Mouse (Mus musculus): ENCODE data around the gene Zfand4.
"Not testable (repeated sequence)": the region's sequence is repeated elsewhere in the genome, so short reads cannot be mapped to it uniquely, and the experiment has no call there.

Gene Zfand4

DNA sequence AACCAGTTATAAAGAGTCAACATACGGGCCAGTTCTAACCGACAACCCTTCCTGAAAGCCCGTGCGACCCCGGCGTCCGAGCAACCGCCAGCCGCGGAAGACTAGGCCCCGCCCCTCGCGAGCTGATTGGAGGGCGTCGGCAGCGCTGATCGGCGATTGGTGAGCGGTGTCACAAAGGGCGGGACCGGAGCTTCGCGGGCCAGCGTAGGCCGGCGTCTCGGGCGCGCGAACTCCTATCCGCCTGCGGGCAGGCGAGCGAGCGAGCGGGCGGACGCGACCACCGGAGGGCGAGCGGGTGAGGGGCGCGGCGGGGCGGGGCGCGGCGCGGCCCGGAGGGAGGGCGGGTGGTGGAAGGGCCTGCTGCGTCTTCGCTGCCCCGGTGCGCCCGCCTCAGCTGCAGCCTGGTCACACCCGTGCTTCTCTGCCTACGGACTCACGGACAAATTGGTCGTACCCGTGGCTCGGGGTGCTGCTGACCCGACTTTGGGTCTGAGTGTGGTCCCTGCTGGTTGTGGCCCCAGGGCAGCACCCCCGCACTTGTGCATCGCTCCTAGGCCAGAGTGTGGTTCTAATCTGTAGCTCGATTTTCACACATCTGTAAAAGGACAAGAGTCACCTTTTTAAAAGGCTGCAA is at the start of gene Zfand4:
Gene Zfand4 (plus strand): TSS at position 205 of the 634 bp plus-strand sequence.
- DNase-seq (ENCODE audit: low spot score in 2 of 2), result peak; percentile 79 to 84

DNA sequence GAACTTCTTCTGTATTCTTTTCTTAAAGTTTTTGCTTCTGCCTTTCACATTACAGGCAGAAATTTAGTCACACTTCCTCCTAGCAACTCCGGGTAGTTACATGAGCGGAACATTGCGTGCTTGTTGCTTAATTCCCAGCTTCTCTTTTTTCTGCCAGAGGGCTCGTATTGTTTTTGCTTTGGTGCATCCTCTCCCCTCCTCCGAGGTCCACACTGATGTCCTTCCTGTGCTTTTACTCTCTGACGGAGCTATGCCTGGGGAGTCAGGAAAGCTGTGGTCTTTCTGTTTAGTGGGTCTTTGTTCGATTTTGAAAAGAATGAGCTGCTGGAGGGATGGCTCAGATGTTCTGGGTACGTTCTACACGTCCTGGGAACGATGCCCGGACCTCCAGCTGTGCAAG is 36.3 kb upstream of the Zfand4 start:
- DNase-seq (ENCODE audit: low spot score in 2 of 2), result no peak

DNA sequence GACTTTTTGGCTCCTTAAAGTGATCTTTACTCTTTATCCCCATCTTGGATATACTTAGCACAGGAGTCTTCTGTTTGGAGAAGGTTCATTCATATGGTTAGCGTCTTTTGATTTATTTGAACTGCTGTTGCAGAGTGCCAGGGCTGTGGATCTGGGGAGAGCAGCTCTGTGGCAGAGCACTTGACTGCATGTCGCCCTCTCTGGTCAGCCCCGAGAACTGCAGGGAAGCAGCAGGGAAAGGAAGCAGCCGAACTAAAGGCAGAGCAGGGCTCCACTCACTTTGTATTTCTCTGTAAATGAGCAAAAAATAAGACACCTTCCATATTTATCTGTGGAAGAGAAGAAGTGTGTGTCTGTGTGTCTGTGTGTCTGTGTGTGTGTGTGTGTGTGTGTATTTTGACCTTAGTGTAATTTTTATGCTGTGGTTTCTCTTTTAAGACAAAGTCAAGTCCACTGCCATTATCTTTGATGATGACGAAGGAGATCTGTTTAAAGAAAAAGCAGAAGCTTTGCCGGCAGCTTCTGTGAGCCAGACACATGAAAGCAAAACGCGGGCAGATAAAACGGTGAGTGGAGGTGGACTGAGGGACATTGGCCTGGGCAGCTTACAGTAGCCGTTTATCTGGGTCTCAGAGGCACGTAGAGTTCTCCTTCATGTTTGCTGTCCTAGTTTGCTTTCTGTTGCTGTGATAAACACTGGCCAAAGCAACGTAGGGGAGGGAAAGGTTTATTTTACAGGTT is 35.1 kb upstream of the Zfand4 start:
- peak; percentile 45 to 52 for DNase-seq (ENCODE audit: low spot score in 2 of 2)

DNA sequence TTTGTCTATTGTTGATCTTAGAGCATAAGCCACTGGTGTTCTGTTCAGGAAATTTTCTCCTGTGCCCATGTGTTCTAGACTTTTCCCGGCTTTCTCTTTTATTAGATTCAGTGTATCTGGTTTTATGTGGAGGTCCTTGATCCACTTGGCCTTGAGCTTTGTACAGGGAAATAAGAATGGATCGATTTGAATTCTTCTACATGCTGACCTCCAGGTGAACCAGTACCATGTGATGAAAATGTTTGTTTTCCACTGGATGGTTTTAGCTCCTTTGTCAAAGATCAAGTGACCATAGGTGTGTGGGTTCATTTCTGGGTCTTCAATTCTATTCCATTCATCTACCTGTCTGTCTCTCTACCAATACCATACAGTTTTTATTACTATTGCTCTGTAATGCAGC is 29.2 kb upstream of the Zfand4 start:
- DNase-seq (ENCODE audit: low spot score in 2 of 2), result not testable (repeated sequence)

DNA sequence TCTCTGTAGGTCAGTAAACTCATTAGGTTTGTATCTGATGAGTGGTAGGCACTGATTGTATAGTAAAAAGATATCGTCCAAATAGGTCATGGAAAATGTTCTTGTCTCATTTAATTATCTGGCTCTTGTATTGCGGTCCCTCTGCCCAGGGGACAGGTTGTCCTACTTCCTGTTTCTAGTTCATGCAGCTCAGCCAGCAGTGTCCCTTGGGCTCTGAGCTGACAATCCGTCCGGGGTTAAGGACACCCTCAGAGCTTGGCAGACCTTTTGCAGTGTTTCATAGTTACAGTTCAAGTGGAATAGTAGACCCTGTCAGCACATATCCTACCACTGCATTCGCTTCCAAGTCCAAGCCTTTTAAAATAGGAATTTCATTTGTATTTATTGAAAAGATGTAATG is 28.7 kb upstream of the Zfand4 start:
- no peak for DNase-seq (ENCODE audit: low spot score in 2 of 2)

DNA sequence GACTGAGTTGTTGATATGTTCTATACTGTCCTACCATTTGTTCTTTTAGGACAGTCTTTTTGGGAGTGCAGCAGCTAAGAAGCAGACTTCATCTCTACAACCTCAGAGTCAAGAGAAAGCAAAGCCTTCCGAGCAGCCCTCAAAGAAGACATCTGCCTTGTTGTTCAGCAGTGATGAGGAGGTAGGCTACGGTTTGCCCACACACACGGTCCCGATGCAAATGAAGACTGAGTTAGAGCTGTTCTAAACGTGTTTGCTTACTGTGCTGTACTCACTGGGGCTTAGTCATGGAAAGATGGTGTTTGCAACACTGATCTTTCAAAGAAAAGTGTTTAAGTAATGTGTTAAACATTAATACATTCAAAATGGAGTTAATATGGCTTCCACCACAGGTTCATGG is 25.9 kb upstream of the Zfand4 start:
- DNase-seq (ENCODE audit: low spot score in 2 of 2), result peak in 1 of 2 experiments; percentile 27

DNA sequence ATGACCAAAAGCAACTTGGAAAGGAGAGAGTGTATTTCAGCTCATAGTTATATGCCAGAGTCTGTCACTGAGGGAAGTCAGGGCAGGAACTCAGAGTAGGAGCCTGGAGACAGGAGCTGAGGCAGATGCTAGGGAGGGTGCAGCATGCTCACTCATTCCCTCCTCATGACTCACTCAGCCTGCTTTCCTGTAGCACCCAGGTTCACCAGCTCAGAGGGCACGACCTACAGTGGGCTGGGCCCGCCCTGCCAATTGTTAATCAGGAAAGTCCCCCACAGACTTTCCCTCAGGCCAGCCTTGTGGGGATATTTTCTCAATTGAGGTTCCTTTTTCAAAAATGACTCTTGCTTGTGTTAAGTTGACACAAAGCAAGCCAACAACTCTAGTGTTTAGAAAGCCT is 23.7 kb upstream of the Zfand4 start:
- no peak for DNase-seq (ENCODE audit: low spot score in 2 of 2)

DNA sequence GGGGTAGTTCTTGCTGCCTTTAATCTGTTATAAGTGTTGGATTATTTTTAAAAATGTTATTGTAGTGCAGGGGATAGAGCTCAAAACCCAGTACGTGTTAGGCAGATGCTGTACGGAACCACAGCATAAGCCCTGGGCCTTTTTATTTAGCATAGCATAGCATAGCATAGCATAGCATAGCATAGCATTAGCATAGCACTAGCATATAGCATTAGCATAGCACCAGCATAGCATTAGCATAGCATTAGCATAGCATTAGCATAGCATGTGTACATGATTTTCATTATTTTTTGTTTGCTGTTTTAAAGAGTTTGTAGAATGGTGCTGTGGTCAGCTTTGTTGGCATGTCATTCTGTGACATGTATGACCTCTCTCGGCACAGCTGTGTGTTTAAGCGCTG is 4.4 kb upstream of the Zfand4 start:
- no peak for DNase-seq (ENCODE audit: low spot score in 2 of 2)

DNA sequence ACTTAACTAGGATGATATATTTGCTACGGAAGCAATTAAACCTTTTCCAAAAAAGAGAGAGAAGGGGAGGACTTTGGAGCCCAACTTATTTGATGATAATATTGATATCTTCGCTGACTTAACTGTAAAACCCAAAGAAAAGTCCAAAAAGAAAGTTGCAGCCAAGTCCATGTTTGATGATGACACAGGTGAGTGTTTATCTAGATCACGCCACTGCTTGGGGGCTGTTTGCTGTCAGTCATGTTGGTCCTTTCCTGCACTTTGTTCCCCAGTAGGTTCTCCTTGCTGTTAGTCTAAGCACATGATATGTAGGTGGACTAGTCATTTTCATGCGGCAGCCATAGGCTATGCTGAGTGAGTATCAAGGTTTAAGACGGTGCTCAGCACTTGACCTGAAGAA is 3.5 kb upstream of the Zfand4 start:
- no peak for DNase-seq (ENCODE audit: low spot score in 2 of 2)

DNA sequence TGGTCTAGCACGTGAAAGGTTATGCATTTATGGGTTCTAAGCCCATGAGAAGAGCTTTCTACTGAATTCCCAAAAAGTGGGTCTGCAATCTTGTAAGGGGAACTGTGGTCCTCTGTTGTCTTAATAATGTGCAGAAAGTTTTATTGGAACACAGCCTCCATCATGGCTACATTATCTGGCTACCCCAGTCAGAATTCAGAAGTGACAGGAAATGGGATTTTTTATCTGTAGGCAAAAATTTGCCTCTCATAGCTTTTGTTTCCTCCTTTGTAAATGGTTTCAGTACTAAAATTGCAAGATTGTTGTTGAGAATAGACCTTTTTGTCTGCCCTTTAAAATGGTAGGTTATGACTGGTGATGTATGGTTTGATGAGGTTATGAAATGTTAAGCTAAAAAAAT is 1.2 kb upstream of the Zfand4 start:
- DNase-seq (ENCODE audit: low spot score in 2 of 2), result no peak

DNA sequence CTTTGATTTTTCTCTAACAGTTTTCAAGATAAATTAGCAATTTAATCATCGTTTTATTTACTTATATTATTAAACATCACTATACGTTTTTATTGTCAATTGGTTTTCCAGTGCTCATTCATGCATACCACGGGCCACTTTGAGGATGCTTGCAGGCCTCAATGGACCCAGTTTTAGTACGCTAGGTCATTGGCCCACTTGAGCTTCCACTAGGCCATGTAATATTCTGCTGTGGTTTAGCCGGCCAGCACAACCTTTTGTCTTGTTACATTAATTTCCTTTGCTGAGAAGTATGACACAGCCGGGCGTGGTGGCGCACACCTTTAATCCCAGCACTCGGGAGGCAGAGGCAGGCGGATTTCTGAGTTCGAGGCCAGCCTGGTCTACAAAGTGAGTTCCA is 814 bp downstream of the Zfand4 start:
- no peak for DNase-seq (ENCODE audit: low spot score in 2 of 2)

DNA sequence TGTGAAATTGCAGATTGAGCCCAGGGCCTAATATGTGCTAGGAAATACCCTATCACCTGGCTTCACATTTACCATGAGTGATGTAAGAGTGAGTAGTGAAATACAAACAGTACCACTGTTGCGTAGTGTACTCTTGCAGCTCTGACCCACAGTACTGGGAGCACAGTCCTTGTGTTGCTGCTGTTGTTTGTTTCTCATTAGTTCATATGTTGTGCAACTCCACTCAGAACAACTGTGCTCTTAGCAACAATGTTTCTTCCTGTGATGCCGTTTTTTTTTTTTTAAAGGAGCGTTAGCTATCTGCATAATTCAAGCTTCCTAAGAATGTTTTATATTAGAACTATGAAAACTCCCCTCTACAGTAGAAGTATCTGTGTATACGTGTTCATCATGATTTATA is 1.6 kb downstream of the Zfand4 start:
- no peak for DNase-seq (ENCODE audit: low spot score in 2 of 2)

DNA sequence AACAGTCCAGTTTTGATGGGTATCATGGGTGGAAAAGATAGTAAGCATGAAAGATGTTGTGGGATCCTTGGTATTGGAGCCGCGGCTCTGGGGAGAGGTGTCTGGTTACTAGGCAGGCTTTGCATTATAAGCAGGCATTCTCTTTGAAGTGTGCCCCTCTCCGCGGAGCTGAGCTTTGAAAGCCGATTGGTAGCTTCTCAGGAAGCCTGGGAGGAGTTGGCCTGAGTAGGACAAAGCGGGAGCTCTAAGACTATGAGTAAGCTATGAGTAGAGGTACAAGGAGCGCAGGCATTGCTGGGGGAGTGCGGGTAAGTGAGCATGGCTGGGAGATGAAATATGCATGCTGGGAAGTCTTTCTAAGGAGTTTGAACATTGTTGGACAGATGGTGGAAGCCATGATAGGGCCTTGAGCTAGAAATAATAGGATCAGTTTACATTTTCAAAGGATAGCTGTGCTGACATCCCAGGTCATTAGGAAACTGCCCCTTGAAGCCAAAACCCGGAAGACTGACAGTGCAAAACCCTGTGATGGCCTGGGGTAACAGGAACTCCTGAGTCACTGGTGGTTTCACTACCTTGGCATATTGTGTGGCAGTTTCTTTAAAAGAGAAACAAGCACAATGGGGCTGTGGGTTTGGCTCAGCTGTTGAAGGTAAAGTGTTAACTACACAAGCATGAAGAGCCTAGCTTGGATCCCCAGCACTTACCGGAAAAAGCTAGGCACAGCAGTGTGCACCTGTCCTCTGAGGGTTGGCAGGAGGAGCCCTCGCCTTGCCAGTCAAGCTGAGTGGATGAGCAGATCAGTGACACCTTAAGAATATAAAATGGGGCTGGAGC is 2.5 kb downstream of the Zfand4 start:
- no peak for DNase-seq (ENCODE audit: low spot score in 2 of 2)

DNA sequence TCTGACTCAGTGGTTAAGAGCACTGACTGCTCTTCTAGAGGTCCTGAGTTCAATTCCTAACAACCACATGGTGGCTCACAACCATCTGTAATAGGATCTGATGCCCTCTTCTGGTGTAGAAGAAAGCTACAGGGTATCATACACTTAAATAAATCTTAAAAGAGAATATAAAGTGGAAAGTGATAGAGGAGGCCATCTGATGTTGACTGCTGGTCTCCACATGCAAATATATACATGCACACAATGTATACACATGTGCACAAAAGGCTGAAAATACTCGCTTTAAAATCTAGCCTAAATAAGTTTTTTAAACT is 3.0 kb downstream of the Zfand4 start:
- DNase-seq (ENCODE audit: low spot score in 2 of 2), result no peak

DNA sequence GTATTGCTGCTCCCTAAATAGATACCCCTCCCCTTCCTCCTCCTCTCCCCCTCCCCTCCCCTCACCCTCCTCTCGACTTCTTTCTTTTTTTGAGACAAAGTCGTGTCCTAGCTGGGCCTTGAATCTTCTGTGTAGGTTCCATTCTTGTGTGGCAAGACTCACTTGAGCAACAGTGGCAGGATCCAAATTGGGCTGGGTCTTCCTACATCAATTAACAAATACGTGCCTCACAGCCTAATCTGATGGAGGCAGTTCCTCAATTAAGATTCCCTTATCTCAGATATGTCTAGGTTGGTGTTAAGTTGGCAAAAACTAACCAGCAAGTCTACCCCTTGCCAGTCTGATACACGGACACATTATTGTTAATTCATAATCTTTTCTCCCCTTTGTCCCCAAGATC is 11.7 kb downstream of the Zfand4 start:
- DNase-seq (ENCODE audit: low spot score in 2 of 2), result no peak

DNA sequence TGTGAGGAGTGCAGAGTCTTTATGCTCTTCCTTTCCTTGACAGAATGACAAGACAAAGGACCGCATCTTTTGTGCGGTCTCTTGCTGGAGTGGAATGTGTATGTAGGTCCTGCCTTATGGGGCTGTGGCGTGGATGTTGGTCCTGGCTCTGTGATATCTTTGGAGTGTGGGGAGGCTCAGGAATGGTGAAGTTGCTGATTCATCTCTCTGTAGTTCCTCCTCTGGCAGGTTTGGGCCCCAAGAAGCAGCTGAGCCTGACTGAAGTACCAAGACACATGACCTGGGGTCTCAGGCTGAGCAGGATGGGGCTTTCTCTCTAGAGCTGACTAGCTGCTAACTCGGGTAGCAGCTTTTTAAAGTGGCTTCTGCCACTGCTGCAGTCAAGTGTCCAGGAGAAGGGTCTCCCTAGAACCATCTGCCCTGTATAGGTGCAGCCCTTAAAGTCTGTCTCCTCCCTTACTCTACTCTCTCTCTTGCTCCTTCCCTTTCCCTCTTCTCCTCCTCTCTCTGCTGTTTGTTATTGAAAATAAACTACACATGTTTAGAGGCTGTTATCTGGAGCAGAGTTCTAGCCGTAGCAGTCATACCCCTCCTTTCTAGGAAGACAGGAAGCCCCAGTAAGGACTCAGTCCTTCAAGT is 14.8 kb downstream of the Zfand4 start:
- DNase-seq (ENCODE audit: low spot score in 2 of 2), result no peak

DNA sequence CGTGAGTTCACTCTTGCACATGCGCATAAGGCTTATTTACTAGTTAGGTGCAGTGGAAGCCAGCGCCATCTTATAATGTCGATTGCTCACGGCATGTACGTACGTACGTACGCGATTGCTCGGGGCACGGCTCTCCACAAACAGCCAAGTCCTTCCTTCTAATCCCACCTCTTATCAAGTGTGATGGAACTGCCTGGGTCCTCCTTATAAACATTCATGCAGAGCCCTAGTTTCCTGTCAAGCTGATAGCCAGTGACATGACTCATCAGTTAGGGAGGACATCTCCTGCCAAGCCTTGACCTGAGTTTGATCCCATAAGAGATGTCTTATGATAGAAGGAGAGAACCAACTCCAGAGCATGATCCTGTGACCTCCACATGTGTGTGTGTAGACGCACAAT is 17.0 kb downstream of the Zfand4 start:
- DNase-seq (ENCODE audit: low spot score in 2 of 2), result no peak

DNA sequence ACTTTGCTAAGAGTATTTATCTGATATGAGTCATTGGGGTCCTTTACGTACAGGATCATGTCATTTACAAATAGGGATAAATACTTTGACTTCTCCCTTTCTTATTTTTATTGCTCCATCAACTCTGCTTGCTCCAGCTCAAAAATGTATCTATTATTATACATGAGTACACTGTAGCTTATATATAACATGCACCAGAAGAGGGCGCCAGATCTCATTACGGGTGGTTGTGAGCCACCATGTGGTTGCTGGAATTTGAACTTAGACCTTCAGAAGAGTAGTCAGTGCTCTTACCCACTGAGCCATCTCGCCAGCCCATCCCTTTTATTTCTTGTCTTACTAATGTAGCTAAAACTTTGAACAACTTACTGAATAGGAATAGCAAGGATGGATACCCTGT is 18.5 kb downstream of the Zfand4 start:
- DNase-seq (ENCODE audit: low spot score in 2 of 2), result no peak

DNA sequence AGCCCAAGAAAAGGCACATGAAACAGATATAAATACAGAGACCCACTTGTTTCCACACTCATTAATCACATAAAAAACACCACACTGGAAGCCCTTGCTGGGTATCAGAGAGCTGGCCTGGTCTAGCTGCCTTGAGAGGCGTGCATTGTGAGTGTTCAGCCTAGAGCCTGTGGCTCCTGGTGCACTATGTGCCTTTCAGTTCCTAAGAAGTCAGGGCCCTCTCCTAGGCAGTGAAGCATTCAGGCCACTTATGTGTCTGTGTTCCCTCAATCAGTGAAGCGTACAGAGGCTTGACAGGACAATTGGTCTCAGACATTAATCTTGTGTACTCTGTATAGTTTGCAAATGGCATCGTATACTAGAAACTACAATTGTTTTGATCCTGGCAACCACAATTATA is 19.3 kb downstream of the Zfand4 start:
- no peak for DNase-seq (ENCODE audit: low spot score in 2 of 2)

DNA sequence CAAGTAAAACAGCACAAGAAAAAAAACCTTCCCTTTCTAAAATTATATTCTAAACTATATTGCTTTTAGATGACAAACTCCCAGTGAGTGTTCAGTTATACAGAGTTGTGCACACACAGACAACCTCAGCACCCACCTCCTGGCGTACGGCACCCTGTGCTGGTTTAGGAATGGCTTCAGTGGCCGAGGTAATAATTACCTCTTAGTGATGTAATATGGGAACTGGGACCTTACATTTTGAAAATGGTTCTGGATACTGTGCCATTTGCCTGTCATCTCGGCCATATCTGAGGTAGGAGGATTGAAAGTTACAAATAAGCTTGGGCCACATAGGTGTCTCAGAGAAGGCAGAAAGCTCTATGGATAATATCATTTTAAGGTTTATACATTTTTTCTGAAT is 22.3 kb downstream of the Zfand4 start:
- no peak for DNase-seq (ENCODE audit: low spot score in 2 of 2)

DNA sequence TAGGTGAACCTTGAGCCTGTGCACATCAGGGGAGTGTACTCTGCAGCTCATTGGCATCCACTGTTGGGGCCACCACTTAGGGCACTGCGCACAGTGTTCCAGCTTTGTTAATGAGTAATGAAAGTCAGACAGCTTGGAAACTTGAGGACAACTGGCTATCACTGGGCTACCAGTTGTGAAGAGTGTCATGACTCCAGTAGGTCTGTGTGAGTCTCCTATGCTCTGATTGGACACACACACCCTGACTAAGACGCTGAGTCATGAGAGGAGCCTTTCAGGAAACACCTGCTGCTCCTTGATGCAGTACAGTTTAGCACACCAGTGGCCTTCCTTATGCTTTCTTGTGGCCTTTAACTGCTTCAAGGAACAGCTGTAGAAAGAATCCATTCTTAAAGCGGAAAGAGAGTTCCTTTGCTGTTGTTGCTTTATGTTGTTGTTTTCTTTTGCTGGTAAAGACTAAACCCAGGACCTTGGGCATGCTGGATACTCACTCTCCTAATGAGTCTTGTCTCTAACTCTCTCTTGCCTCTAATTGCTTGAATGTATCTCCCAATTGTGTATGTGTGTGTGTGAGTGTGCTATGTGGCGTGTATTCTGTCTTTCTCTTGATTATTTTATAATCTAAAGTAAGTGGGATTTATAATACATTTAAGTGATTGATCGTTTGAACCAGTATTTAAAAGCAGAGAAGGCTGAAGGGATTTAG is 23.0 kb downstream of the Zfand4 start:
- DNase-seq (ENCODE audit: low spot score in 2 of 2), result no peak

DNA sequence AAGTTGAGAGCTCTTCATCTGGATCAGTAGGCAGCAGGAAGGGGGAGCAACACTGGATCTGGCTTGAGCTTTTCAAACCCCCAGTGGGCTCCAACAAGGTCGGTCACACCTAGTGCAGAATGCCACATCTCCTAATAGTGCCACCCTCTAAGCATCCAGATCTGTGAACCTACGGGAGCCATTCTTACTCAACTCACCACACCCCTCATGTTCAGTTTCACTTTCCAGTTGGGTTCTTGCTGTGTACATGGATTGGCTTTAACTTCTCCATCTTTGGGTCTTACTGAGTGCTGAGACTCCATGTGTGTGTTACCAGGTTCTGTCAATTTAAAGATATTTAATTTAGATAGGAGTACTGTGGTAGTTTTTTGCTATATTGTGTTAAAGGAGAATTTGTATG is 47.4 kb downstream of the Zfand4 start:
- no peak for DNase-seq (ENCODE audit: low spot score in 2 of 2)
